Mouse (Mus musculus) CD8-positive naive resting alpha-beta T cell, adult 2 months (primary cell): ENCODE measurements around the gene Eif4a1.
"Not testable (repeated sequence)": the region's sequence is repeated elsewhere in the genome, so short reads cannot be mapped to it uniquely, and the experiment has no call there.

Experiments
- DNase-seq, 2 experiments: peaks; one replicate each; pipeline ENCODE4 v3.0.0; 2022; ENCODE audit warnings: low read depth in 2 of 2, low spot score in 2 of 2

Gene Eif4a1

DNA sequence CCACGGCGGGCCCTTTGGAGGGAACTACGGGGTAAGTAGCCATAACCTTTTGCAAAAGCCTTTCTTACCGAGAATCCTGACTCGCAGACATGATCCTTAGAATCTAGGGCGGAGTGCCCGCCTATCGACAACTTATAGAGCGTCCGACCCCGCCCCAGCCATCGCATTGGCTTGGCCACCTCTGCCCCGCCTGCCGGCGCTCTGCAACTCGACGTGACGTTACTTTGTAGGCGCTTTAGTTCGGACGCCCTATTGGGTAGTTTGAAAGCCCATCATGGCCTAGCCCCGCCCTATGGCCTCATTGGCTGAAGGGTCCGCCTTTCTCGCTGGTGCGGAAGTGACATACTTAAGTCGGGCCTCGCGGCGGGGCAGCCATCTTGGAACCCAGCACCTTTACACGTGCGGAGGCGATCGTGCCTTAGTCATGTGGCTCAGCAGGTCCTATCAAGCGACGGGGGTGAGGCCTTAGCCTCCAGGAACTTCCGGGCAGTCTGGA lies at the start of gene Eif4a1:
Gene Eif4a1, minus strand, starts transcription at position 213 of the 496 bp plus-strand sequence.
- peak; percentile 98 for DNase-seq

DNA sequence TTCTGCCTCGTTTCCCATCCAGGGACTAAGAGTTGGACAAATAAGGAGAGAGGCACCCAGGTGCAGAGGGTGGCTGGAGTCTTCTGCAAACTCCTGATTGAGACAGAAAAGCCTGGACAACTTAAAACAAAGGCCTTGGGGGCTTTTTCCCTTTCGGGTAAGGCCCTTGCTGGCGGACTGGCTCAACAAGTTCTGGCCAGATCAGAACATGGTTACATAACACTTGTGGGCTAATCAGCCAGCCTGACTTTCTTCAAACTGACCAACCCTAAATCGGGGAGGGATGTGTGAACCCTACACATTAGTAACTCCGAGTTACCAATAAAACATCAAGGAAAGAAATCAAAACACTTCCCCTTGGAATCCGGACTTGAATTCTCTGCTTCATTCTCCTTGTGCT lies 48.6 kb upstream of the Eif4a1 start:
- DNase-seq, result no peak

DNA sequence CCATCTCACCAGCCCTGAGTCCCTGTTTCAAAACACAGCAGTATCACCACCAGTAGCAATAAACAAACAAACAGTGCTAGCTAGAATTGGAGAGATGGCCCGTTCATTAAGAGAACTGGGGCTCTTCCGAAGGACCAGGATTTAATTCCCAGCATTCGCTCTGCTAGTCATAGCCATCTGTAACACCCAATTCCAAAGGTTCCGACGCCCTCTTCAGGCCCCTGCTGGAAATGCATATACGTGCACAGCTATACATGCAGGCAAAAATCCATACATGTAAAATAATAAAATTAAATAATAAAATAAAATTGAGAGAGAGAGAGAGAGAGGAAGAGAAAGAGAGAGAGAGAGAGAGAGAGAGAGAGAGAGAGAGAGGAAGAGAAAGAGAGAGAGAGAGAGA lies 47.2 kb upstream of the Eif4a1 start:
- no peak for DNase-seq

DNA sequence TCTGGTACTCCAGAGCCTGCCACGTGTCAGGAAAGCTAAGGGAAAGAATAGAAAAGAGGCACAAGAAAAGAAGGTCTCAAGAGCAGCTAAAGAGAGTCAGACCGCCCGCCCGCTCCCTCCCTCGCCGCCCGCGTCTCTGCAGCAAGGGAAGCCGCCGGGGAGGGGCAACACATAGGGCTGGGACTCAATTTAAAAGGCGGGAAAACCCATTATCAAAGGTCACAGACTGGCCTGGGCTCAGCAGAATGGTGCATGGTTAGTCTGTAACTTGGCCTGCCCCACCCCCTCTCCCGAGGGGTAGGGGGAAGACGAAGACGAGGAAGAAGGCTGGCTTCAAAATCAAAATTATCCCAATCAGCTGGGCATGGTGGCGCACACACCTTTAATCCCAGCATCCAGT lies 46.4 kb upstream of the Eif4a1 start:
- DNase-seq, result no peak

DNA sequence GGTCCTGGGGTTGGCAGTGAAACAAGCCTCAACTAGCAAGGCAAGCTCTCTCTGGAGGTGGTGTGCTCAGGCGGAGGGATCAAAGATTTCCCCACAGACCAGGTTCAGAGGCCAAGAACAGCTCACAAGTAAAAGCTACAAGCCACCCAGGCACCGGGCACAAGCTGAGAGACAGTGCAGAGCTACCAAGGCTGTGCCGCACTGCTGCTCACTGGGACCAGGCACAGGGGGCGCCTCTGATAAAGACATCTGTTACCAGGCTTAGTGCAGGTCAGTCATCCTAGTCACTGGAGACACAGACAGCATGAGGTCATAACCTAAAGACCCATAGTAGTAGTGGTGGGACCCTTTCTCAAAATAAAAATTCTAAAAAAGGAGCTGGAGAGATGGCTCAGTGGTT lies 44.7 kb upstream of the Eif4a1 start:
- DNase-seq, result no peak

DNA sequence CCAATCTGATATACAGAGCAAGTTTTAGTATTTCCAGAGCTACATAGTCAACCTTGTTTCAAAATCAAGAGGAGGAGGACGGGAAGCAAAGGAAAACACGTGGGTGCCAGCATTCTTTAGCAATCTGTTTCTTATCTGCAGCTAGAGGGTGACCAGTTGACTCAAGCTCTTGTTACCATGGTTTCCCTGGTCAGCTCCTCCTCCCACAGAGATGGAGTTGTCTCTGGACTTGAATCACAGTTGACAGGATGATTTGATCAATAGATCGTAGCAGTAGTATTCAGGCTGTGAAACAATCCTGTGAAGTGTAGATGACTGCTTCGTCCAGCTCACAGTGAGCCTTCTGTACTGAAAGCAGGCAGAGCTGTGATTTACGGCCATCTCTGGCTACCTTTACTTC lies 43.7 kb upstream of the Eif4a1 start:
- no peak for DNase-seq

DNA sequence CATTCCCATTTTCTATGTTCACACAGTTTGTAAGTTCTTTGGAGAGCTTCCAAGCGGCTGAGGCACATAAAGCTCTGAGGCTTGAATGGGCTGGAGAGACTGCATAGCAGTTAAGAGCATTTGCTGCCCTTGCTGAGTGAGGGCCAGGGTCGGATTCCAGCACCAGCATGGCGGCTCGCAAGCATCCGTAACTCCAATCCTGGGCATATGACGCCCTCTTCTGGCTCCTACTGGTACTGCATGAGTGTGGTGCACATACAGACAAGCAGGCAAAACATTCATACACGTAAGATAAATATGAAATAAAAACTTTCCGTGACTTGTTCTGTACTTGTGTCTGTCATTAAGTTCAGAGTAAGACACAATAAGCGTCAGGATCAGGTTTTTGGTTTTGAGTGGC lies 43.3 kb upstream of the Eif4a1 start:
- DNase-seq, result peak; percentile 11 to 24

DNA sequence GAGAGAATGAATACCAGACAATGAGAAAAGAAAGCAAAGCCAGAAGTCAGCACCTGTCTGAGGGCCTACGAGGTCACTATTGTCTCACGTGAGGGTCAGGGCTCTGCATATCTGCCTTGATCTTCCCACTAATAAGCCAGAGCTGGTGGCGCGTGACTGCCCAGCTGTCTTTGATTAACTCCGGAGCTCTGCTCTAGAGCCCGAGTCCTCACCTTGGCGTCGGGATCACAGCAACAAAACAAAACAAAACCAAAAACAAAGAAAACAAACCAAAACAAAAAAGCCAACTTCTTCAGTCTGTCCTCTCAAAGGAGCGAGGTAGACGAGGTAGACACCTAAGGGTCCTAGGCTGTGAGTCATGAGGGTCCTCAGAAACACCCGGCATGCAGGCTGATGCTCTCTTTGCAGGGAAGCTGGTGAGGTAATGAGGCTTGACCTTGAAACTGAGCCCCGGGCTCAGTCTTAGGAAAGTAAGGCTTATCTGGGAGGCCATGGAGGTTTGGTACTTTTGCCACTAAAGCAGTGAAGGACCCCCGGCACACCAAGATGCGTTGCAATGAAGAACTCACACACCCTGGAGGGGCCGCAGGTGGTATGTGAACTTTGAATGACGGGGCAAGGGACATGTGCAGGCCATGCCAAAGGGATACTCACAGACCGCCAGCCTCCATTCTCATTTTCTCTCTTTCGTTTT lies 42.6 kb upstream of the Eif4a1 start:
- DNase-seq, result no peak

DNA sequence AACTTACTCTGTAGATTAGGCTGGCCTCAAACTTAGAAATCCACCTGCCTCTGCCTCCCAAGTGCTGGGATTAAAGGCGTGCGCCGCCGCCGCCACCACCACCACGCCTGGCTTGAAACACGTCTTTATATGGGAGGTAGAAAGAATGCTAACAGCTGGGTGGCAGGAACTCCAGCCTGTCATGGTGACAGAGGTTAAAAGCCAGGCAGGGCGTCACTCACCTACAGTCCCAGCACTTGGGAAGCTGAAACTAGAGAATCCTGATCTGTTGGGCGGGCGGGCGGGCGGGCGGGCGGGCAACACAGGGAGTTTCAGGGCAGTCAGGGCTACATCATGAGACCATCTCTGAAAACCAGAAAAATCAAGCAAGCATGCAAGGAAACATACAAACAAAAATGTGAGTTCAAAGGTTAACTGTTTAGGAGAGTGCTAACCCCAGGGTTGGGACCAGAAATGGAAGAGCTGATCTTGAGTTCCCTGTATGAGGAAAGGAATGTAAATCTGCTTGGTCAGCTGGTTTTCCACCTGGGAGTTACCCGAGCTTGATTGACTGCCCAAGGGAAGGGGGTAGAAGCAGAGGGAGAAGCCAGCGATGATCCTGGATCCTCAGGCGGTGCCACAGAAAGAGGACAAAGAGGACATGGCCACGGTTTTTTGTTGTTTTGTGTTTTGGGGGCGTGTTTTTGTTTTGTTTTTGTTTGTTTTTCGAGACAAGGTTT lies 40.9 kb upstream of the Eif4a1 start:
- DNase-seq, result no peak

DNA sequence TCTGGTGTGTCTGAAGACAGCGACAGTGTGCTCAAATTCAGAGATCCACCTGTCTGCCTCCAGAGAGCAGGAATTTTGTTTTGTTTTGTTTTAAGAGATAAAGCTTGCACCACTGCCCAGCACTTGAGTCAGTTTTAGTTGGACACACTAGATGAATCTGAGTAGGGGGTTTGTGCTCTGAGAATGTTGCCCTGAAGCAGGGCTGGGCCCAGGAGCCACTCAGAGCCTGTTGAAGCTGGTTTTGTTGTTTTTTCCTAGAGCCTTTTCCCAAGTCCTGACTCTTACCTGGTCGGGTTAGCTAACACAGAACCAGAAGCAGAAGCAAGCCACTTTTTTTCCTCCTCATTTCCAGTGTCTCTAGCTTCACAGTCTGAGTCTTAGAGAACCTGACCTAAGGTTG lies 38.9 kb upstream of the Eif4a1 start:
- DNase-seq, result no peak

DNA sequence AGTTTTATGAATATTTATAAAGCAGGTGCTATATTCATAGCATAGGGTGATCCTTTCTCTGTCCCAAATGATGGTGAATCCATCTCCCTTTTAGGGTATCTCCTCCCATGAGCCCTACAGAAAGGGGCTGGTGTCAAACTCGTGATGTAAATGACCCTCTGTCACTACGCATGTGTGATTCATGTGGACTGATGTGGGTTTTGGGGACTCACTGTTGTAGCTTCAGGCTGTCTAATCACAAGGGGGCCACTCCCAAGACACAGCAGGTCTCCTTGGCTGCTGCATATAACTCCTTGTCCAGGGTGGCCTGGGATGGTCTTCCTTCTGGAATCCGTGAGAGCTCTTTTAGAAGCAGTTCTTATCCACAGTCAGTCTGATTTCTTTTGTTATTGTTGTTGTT lies 38.2 kb upstream of the Eif4a1 start:
- no peak for DNase-seq

DNA sequence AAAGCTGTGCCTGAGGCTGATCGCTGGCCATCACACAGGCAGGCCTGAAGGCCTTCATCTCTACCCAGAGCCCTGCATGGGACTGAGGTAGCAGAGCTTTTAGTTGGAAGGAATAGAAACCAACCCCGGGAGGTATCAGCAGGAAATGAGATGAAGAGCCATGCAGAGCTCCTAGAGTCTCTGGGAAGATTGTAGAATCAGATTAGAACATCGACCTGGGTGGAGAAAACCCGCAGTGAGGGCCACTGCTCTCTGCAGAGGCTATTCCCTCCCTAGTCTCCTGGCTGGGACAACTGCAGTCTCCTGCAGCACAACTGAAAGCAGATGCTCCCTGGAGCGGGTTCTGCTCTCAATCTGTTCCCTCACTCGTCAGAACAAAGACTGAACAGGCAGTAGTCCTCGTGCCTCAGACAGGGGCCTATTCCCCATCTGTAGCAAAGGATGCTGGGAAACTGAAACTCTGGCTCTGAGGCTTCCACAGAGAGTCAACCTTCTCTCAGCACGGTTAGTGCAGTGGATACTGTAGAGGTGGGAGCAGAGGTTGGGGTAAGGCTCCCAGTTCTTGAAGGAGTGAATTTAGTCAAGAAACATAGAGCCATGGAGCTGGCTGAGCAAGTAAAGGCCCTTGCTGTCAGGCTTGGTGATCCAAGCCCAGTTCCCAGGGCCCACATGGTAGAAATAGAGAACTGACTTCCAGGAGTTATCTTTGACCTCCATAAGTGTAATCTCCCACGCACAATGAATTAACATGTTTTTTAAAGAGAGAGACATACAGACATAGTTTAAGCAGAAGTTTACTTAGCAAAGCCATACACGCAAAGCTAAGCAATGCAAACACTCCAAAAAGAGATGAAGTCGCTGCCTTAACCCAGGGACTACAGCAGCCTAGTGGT lies 37.6 kb upstream of the Eif4a1 start:
- DNase-seq, result no peak

DNA sequence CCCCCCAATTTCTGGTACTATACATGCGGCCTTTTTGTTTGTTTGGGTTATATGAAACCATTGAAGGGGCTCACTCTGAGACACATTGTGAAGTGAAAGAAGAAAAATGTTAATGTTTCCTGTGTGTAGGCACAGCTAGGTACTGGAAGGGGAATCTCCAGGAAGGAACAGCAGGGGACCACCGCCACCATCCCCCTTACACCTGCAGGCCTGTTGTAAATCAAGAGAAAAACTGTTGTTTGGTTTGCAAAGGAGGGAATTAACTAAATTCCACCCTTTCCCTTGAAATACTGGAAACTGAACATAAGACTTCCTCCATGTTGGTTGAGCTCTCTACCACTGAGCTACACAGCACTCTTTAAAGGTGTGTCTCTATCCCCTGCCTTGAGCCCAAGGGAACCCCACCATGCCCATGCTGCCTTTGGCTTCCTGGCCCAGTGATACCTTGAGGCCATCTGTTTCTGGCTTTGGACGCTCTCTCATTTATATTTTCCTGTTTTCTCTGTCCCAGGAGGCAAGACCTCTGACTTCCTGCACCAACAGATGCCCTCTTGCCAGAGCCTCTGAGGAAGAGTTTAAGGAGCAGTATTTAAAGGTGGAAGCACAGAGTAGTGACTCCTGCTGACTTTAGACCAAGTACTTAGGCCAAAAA lies 36.5 kb upstream of the Eif4a1 start:
- DNase-seq, result no peak

DNA sequence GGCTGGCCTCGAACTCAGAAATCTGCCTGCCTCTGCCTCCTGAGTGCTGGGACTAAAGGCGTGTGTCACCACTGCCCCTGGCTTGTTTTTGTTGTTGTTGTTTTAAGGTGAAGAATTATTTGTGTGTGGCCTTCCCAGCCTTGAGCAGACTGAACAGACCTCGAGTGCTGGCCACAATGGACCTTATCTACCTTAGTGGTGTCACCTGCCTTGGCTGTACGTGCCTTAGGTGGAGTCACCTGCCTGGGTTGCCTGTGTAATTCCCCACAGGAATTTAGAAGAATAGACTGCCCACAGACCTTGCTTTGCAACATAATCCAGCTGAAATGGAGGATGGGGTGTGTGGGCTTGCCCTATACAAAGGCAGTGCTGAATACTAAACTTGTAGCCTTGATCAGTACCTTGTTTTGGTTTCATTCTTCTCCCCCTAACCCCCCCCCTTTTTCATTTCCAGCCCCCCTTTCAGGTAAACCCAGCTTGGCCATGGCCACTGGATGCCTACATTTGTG lies 35.7 kb upstream of the Eif4a1 start:
- no peak for DNase-seq

DNA sequence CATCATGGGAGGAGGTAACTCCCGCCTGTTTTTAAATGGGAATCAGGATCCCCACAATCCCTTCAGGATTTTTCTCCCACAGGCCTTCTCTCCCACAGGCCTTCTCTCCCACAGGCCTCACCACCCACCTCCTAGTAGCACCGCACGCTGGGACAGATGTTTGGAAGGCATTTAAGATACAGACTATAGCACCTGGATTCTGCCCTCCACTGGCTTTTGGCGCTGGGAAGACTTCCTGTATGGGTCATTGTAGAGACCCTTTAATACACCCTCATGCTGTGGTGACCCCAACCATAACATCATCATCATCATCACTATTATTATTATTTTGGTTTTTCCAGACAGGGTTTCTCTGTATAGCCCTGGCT lies 35.2 kb upstream of the Eif4a1 start:
- DNase-seq, result no peak

DNA sequence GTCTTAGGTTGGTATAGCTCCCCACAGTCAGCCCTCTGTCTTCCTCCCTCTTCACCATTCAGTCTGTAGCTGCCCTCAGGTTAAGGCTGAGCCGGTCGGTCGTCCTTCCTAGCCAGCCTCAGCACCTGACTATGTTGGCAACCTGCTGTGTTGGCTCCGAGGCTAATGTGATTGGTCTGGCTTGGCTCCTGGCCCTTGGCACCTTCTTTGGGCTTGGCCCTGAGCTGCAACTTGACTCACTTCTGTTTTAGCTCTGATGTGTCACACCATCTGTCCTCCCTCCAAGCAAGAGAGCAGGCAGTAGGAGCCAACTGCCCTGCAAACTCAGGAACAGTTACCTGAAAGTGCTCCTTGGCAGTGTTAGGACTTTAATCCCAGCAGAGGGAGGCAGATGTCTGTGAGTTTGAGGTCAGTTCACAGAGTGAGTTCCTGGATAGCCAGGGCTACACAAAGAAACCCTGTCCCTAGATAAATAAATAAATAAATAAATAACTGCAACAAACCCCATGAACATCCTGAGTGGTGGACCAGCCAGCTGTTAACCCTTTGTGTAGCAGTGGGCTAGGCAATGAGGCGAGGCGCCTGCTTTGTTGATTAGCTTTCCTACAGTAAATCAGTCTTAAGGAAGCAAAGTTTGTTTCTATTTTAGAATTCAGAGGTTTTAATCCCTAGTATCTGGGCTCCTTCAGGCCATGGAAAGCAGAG lies 34.7 kb upstream of the Eif4a1 start:
- no peak for DNase-seq

DNA sequence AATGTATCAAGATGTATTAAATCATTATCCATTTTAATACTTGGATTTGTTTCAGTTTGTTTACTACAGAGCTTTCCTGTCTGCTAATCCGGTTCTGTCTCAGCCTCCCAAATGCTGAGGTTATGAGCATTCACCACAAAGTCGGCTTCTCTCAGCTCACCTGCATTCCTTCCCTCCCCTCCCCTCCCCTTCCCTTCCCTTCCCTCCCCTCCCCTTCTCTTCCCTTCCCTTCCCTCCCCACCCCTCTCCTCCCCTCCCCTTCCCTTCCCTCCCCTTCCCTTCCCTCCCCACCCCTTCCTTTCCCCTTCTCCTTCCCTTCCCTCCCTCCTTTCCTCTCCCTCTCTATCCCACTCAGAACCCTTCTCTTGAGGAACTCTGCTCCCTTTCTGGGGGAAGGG lies 32.4 kb upstream of the Eif4a1 start:
- DNase-seq, result no peak

DNA sequence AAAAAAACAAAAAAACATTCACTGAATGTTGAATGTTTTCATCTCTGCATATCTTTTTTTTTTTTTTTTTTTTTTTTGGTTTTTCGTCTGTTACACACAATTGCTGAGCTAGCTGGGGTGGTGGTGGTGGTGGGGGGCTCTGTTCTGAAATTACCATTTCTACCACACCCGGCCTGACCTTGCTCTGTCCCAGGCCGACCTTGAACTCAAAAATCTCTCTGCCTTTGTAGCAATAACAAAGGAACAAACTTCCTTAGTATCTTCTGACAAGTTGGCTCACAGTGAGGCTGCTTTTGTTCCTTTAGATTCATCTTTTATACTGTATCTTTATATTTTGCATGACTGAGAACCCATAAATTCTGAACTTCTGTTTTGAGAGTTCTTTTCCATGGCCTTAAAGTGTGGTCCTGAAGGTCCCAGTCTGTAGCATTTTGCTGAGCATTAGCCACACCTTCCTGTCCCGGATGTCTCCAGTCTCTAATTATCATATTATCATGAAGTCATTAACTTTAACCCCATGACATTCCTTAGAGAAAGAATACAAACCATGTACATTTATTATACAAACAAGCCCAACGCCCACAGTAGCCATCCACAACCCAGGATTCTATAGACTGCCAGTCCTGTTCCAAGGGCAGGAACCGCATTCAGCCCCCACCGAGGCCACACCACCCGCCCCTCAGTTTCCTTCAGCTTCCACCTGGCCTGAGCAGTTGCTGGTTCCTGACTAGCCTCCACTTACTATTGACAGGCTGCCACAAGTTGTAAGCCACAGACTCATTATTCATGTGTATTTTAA lies 31.8 kb upstream of the Eif4a1 start:
- DNase-seq, result no peak

DNA sequence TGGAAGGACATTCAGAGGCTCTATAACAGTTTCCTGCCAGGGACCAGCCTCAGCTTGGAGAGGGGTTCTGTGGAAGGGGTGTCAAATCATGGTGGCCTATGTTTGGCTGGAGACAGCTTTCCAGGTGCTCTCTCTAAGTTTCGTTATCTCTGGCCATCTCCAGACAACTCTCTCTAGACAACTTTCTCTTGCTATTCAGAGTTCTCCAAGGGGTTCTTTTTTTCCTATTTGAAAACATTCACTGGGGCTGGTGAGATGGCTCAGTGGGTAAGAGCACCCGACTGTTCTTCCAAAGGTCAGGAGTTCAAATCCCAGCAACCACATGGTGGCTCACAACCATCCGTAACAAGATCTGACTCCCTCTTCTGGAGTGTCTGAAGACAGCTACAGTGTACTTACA lies 31.2 kb upstream of the Eif4a1 start:
- not testable (repeated sequence) for DNase-seq

DNA sequence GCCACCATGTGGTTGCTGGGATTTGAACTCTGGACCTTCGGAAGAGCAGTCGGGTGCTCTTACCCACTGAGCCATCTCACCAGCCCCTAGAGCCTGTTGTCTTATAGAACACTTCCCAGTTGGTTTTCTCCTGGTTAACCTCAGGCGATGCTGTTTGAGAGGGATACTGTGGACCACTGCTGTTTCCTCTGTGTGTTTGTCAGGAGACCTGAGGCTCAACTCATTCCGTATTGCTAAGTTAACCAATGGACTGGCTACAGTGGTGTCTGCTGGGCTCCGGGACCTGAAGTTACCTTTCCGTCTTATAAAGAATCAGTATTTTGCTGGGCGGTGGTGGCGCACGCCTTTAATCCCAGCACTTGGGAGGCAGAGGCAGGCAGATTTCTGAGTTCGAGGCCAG lies 30.7 kb upstream of the Eif4a1 start:
- not testable (repeated sequence) for DNase-seq
